Mouse (Mus musculus): ENCODE measurements around the gene Nsmf.

Gene Nsmf

GRCm38 (mm10) chr2:25083697-25084096, 29.5 kb downstream of the Nsmf start:
- no peak for DNase-seq (ENCODE audit: low read depth in 2 of 2, low spot score in 2 of 2)

- no peak for DNase-seq (ENCODE audit: low read depth in 2 of 2, low spot score in 2 of 2)
Observed at GRCm38 (mm10) chr2:25085571-25085970, 31.4 kb downstream of the Nsmf start.

GRCm38 (mm10) chr2:25087842-25088241, 33.7 kb downstream of the Nsmf start:
- DNase-seq (ENCODE audit: low read depth in 2 of 2, low spot score in 2 of 2), result no peak

- no peak for DNase-seq (ENCODE audit: low read depth in 2 of 2, low spot score in 2 of 2)
Observed at GRCm38 (mm10) chr2:25088636-25089035, 34.5 kb downstream of the Nsmf start.

- DNase-seq (ENCODE audit: low read depth in 2 of 2, low spot score in 2 of 2), result no peak
Observed at GRCm38 (mm10) chr2:25094785-25095108, 40.6 kb downstream of the Nsmf start.

- DNase-seq (ENCODE audit: low read depth in 2 of 2, low spot score in 2 of 2), result no peak
Observed at GRCm38 (mm10) chr2:25095109-25095850, 41.1 kb downstream of the Nsmf start, which contains the start of gene Noxa1. Gene Noxa1, minus strand, starts transcription at chr2:25095149.

- no peak for DNase-seq (ENCODE audit: low read depth in 2 of 2, low spot score in 2 of 2)
Observed at GRCm38 (mm10) chr2:25098005-25098615, 44.0 kb downstream of the Nsmf start.

- DNase-seq (ENCODE audit: low read depth in 2 of 2, low spot score in 2 of 2), result no peak
Observed at GRCm38 (mm10) chr2:25098956-25099355, 44.8 kb downstream of the Nsmf start.

GRCm38 (mm10) chr2:25099703-25100102, 45.5 kb downstream of the Nsmf start:
- DNase-seq (ENCODE audit: low read depth in 2 of 2, low spot score in 2 of 2), result no peak

- no peak for DNase-seq (ENCODE audit: low read depth in 2 of 2, low spot score in 2 of 2)
Observed at GRCm38 (mm10) chr2:25104122-25104521, 50.0 kb downstream of the Nsmf start.

GRCm38 (mm10) chr2:25106045-25106444, 51.9 kb downstream of the Nsmf start:
- DNase-seq (ENCODE audit: low read depth in 2 of 2, low spot score in 2 of 2), result no peak

- no peak for DNase-seq (ENCODE audit: low read depth in 2 of 2, low spot score in 2 of 2)
Observed at GRCm38 (mm10) chr2:25109487-25109886, 55.3 kb downstream of the Nsmf start.

- no peak for DNase-seq (ENCODE audit: low read depth in 2 of 2, low spot score in 2 of 2)
Observed at GRCm38 (mm10) chr2:25110505-25111183, 56.5 kb downstream of the Nsmf start.

GRCm38 (mm10) chr2:25111184-25111791, 57.1 kb downstream of the Nsmf start:
- DNase-seq (ENCODE audit: low read depth in 2 of 2, low spot score in 2 of 2), result no peak
